Comparison of ENCODE assay signal across 18 mouse cellular contexts in the genomic region with DNA sequence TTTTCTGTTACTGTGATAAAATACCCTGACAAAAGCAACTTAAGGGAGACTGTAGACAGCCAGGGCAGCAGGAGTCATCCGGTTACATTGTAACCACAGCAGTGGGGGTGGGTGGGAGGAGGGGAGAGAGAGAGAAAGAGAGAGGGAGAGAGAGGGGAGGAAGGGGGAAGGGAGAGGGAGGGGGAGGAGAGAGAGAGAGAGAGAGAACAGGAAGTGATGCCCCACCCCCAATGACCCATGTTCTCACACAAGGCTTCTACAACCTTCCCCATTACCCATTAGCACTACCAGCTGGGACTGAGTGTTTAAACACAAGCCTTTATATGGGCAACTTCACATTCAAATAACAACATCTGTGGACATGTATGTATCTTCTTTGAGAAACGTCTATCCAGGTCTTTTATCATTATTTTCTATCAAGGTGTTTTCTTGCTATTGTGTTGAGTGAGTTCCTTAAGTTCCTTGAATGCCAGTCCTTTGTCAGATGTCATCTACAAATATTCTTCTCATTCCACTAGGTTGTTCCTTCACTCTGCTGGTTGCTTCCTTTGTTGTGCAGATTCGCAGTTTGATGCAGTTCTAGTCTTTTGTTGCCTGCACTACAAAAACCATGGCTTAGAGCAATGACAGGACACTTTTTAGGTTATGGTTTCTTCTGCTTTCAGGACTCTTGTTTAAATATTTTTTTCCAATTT.
DNase-seq lines count a peak whose midpoint lies in the region; TF ChIP-seq lines count a peak whose summit lies in the region.
"Had no signal": no experiment of that assay in that cellular context is flagged by ENCODE, and none has a peak within 500 bp of the region (broad histone marks: within the 10 kb centered on the region; RNA-seq: fewer than 3 reads in every experiment).

No protein-coding gene starts in this region.

- no peak for TF ChIP-seq POLR2A in thymus, adult 2 months (IDR thresholded peaks at IDR 0.05; ENCODE audit: control insufficient read depth, extremely low read depth, insufficient read depth, low read length, poor library complexity)

- TF ChIP-seq CTCF in thymus, adult 2 months (IDR thresholded peaks at IDR 0.05; ENCODE audit: borderline replicate concordance, control insufficient read depth, extremely low read depth, insufficient read depth, low read length, poor library complexity) = no peak

- peak; percentile 2 for DNase-seq in thymus, adult 2 months
- no peak for DNase-seq in thymus, adult 18-20 months
- peak; percentile 3 for DNase-seq in naive thymus-derived CD4-positive, alpha-beta T cell, adult 2 months (ENCODE audit: low read depth)
- peak; percentile 17 for DNase-seq in thymus, postnatal 25 days
- DNase-seq in heart, postnatal 14 days = no peak
- no peak for DNase-seq in cerebellum, postnatal 14 days
- DNase-seq in adrenal gland, postnatal 36 days = no peak
- DNase-seq: adrenal gland, postnatal 10 days; cerebellum, adult 18-20 months; cerebellum, adult 9-11 months; gastrocnemius, postnatal 36 days; heart, adult 11 months; heart, postnatal 4 days had no signal

- no peak overlapping the region for H3K27ac ChIP-seq in thymus, adult 2 months (ENCODE audit: control insufficient read depth, insufficient read depth, low read length)
- H3K27ac ChIP-seq: embryonic facial prominence, embryonic 10.5 days; forebrain, embryonic 13.5 days; heart, embryonic 13.5 days; hindbrain, embryonic 12.5 days; hindbrain, postnatal 0 days had no signal

- H3K4me1 ChIP-seq in thymus, adult 2 months (replicated peaks; ENCODE audit: control insufficient read depth, insufficient read depth, low read length) = no peaks in the 10 kb centered on the region
- H3K4me1 ChIP-seq: embryonic facial prominence, embryonic 10.5 days; forebrain, embryonic 13.5 days; heart, embryonic 13.5 days; hindbrain, embryonic 12.5 days had no signal

- WGBS in thymus, adult 2 months = 71% methylated on average over 3 of the region's 3 CpGs

- H3K36me3 ChIP-seq in thymus, adult 2 months (ENCODE audit: control insufficient read depth, insufficient read depth, low read length) = no peaks in the 10 kb centered on the region
- H3K36me3 ChIP-seq: embryonic facial prominence, embryonic 10.5 days; heart, embryonic 13.5 days; hindbrain, embryonic 12.5 days had no signal

- no peaks in the 10 kb centered on the region for H3K27me3 ChIP-seq in thymus, adult 2 months (ENCODE audit: control insufficient read depth, insufficient read depth, low read length)
- H3K27me3 ChIP-seq: forebrain, embryonic 13.5 days; heart, embryonic 13.5 days; hindbrain, embryonic 12.5 days had no signal

- intact Hi-C loops in heart, postnatal 14 days (cut with DNase I) = no loop called here

- H3K4me3 ChIP-seq in thymus, adult 2 months (ENCODE audit: control insufficient read depth, insufficient read depth, low read length) = no peak overlapping the region
- H3K4me3 ChIP-seq: embryonic facial prominence, embryonic 10.5 days; forebrain, embryonic 13.5 days; heart, embryonic 13.5 days; hindbrain, embryonic 12.5 days had no signal

Comparison
In these comparisons a context has a peak if more than half of its experiments do, and no peak if none do; other contexts are left out.
1. DNase-seq: peak in thymus, adult 2 months (single experiment), naive thymus-derived CD4-positive, alpha-beta T cell, adult 2 months (single experiment) and thymus, postnatal 25 days (single experiment); none in thymus, adult 18-20 months (0 of 2), heart, postnatal 14 days (0 of 2), cerebellum, postnatal 14 days (0 of 2) and adrenal gland, postnatal 36 days (0 of 2).